Mouse (Mus musculus) telencephalon, adult 2 months (tissue): Measurements from ENCODE around the gene A830031A19Rik.

Experiments
- DNase-seq: peaks from one replicate; pipeline ENCODE4 v3.0.0-alpha.2; 2011; ENCODE audit warnings: low read depth, low spot score

Gene A830031A19Rik

DNA sequence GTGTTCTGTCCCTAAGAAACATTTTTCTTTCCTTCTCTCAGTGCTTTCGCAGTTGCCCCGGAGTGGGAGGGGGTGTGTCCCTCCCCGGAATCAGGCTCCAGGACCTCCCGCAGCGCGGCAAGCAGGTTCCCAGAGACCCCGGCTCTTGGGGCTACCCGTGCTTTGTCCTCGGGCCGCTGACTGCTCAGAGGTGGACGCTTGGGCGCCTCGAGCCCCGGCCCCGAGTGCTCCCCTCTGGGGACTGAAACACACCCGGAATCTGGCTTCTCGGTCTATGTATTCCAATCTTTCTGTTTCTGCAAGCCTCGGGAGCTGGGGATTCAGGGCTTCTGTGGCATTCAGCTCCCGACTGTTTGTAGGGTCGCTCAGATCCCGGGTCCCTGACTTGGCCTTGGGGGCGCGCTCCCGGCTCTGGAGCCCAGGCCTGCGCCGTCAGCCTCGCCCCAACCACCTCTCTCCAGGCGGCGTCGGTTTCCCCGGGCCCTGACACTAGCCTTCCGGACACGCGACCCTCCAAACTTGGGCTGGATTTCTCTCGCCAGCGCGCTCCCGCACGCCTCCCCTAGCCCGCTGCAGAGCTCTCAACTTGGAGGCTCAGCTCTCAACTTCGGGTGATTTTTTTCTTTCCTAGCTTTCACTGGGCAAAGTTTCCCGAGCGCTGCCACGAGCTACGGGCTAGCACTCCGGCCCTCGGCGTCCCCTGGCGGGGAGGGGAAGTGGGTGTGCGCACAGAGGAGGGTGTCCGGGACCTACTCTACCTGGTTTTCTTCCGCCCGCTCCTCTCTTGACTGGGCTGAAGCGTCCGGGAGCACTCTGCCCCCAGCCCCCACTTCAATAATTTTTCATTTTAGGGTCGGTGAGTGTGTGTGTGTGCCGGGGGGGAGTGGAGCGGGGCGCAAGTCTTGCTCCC lies 2.2 kb upstream of the A830031A19Rik start:
- DNase-seq, result no peak

DNA sequence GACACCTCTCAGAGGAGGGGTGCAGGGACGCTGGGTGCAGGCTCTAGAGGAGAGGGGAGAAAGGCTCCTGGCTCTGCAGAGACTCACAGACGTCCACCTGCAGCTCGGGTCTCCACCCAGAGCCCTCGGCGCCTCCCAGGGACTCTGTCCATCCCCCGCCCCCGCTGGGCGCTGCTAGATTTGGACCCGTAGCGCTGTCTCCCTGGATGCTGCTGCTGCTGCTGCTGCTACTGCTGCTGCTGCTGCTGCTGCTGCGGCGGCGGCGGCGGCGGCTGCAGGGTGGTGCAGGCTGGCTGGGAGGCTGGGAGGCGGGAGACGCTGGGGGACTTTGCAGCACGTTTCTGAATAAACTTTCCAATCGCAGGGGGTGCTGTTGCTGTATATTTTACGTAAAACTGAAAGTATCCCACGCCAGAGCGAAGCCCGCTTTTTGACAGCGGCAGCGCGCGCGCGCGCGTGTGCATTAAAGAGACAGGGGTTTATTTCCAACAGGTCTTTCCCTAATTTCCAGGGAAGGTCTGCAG lies 1.3 kb upstream of the A830031A19Rik start:
- DNase-seq, result peak; percentile 84

DNA sequence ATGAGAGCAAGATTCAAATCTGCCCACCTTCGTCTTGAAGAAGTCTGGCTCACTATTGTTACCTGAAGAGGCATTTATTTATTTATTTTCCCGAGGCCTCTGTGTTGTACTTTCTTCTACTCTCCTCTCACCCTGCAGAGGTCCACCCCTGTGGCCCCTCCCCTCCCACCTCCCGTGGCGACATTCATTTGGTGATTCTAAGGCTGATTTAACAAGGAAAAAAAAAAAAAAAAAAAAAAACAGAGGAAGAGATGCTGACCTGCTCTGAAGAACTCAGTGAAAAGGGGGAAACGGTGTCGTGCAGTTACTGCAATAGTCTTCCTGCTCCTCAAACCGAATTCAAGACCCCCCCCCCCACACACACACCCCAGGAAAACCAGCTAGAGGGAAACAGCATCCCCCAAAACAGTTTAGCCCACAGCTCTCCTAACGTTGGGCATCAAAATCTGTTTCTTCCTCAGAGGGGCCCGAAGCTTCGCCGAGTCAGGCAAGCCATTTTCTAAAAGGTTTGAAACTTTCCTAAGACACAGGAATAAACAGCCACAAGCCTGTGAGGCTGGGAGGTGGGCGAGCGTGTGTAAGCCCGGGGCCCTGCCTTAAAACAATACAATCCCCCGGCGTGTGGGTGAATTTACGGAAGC lies 752 bp upstream of the A830031A19Rik start:
- no peak for DNase-seq

DNA sequence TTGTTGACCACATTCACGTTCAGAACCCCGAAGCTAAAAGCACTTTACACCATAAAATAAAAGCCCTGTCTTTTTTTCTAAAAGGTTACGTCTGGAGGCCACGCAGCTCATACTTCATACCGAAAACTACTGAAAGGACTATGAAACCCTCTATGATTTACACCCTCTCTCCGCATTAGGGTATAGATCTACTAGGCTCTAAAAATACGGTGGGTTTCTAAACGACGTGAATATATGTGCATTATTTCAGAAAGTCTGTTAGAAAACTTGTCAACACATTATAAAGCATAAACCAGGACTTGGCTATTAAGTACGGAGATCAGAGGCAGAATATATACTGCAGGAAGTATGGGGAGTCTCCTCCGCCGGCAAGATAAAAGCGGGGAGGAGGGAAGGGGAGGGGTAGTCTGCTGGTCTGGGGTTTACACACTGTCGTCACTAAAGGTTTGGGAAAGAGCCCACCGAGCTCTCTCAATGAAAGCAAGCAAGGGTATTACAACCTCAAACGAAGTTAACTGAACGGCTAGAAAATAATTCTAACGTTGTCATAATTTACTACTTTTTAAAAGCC lies 748 bp downstream of the A830031A19Rik start:
- DNase-seq, result no peak

DNA sequence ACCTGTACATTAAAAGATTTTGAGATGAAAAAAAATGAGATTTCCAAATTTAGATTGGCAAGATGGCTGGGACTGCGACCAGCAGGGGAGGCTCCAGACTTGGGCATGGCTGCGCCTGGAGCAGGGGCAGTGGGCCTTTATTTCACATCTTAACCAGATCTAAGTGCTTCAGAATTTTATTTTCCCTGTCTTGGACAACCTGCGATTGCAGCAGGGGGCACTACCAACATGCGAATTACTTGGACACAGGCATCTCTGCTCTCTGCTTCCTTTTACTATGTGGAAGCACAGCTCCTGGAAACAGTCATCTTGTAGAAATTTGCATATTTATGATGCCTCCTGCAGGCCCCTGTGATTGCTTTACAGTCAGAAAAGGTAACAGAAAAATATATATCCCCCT lies 9.5 kb downstream of the A830031A19Rik start:
- no peak for DNase-seq

DNA sequence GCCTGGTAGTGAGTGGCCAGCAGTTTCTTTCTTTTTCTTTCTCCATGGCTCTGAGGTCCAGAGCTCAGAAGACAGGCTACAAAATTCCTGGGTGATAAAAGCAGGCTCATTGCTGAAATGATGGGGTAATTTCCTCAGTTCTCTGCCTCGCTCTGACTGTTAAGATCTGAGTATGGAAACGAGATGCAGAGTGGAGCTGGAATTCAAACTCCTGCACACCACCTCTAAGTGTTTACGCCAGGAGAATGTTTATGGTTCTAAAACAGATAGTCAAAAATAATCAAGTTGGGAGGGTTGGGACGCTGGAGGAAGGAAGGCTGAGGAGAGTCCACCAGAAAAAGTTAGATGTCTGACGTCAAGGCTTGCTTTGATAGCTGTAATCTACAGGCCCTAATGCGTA lies 10.6 kb downstream of the A830031A19Rik start:
- no peak for DNase-seq

DNA sequence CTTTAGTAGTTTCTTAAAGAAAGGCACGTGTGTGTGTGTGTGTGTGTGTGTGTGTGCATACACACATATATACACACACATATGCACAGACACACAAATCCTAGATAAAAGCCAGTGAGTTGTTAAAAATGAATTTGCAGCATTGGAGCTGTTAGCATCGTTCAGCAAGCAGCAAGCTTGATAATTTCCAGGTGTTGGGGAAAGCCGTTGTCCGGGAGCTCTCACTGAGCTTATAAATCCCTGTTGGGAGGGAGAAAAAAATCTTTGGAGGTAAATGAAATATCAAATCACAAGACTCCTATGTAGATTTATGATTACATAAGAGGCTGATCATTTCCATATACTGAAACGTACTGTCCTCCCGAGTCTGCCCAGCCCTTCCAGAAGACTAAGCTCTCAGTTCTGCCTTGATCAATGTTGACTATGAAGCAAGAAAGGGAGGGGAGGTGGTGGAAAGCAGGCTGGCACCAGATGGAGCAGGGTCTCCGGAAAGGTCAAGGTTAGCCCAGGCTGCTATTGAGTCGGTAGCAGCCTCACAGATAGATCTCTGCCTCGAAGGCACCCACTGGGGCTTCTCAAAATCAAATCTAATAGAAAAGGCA lies 12.3 kb downstream of the A830031A19Rik start:
- no peak for DNase-seq

DNA sequence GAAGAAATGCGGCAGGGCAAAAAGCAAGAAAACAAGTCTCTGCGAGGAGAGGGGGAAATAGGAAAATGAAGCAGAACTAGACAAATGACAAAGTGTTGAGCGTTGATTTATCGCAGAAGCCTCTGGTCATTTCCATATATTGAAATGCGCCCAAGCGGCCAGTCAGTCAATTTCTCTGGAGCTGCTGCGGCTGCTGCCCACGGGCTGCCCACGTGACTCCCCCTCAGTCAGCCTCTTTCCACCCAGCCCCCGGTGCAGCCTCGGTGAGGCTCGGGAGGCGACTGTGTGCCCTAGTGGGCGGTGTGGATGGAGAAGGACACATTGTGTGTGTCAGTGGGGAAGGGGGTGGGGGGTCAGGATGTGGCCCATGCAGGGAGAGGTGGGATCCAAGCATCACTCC lies 13.0 kb downstream of the A830031A19Rik start:
- DNase-seq, result no peak

DNA sequence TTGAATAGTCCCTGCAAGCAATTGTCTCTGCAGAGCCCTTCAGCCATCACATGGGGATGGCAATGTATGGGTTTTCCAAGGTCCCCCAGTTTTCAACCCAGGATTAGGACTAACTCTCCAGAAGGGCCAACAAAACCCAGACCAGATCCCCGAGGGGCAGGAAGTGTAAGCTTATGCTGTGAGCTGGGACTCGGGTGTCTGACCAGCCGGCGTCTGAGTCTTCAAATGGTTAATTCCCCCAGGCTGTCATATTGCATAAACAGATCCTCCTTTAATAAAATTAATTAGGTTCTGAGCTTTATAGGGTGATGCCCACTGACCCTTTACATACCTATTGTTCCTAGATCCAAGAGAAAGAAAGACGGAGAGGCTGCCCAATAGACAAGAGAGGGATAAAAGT lies 14.4 kb downstream of the A830031A19Rik start:
- no peak for DNase-seq

DNA sequence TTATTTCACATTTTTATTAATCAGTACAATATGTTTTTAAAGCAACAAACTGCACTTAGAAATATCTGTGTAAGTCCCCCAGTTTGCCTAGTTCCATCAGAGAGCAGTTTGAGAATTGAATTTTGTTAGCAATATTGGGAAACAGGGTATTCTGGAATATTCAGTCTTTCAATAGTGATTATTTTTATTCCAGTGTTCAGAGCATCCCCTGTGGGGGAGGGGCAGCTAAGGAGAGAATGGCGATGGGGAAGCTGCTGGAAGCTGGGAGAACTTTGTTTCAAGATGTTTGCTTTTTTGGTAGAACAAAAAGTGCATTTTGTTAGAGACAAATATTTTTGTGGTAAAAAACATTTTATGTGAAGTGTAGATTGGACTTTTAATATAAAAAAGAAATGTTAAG lies 15.7 kb downstream of the A830031A19Rik start:
- no peak for DNase-seq

DNA sequence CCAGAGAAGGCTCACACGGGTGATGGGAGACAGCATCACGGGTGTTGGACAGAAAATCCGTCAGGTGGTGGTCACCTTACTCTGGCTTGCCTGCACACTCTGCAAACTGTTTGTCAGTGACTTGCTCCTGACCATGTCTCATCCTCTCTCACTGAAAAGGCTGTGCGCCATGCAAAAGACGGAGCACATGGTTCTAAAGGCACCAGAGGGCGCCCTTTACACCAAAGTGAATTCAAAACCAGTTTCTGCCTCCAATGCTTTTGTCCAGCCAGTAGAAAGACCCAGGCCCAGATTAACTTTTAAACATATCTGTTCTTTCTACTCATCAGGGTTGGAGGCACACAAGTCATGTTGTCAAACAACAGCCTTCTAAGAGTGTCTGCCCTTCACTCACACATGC lies 22.0 kb downstream of the A830031A19Rik start:
- DNase-seq, result no peak

DNA sequence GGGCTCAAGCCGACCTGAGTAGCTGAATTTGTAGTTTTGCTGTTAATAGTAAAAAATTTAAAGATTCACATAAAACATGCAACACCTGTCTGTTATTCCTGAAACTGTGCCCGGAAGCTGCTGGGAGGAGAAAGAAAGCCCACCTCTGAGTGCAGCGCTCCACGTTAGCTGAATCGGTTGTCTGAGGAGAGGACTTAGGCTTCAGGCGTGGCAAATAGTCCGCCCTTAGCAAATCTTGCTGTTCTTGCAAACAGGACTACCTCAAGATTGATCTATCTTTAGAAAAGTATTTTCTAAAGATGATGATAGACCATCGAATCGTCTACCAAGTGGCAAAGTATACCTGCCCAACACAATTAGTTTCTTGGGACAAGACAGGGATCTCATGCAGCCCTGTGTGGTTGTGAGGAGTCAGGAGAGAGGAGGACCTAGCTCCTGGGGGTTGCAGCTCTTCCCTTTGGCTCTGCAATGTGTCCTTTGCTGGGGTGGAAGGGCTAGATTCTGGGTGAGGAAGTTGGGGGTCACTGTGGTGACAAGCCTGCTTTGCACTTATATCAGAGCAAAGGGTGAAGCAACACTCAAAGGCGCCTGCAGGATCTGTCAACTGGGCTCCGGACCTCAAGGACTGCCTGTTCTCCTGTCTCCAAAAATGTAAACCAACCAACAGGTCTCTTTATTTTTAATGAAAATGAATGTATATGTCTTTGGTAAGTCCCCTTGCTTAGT lies 24.7 kb downstream of the A830031A19Rik start:
- DNase-seq, result no peak

DNA sequence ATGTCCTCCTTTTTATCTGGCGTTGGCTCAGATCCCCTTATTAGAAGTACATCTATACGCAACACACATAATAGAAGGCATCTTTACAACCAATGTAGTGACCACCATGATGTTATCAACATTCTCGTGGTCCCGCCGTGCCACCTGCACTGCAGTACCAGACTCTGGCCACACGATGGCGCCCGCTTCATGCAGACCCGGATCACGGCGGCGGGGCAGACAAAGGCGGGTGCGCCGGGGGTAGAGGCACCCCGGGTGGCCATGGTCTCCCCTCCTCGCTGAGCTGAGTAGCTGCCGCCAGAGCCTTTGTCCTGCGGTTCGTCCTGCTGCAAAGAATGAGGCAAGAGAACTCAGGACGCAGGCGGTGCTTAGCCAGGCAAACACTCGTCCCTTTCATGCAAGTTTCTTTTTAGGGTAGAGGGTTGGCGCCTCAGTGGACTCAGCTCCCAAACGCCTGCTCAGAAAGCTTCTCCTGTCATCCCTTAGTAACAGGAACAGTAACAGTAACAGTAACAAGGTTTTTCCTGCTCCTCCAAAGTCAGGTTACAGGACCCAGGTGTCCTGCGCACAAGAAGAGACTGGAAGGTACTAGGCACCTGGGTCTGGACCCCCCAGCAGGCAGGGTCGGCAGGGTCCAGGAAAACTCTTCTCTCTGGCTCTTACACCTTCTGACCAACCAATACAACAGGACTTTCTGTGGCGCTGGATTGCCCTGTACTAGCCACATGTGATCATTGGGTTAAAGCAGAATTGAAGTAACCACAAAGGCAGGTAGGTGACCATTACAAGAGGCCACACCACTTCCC lies 25.4 kb downstream of the A830031A19Rik start:
- no peak for DNase-seq

DNA sequence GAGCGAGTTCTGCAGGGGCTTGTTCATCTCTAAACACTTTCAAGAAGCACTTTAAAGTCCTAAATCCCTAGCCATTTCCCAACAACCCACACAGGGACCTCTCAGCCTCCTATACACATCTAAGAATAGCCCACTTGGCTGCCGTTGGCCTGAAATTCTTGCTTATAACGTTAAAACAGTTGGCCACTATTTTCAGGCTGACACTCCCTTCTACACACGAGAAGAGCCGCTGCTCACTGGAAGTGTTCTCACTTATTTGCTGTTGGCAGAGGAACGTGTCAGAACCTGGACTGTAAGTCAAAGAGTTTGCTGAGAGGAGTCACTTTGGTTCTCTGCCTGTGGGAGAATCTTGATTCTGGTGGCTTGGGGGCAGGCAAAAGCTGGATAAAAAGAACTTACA lies 30.8 kb downstream of the A830031A19Rik start:
- DNase-seq, result peak; percentile 71

DNA sequence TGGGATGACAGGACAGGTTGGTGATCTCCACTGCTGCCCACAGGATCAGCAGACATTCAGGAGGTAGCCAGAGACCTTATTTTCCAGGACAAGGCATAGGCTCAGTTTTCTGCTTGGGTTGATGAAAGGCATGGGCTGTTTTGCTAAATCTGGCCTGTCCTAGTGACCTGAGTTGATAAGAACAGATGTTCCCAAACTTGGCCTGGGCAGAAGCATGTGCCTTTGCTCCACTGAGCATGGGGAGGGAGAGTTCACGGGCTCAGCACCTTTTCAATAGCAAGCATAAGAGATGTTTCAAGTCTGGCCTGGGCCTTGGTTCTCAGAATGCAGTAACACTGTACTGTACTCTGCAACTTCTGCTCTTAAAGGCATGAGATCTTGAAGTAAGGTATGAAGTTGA lies 54.1 kb downstream of the A830031A19Rik start:
- DNase-seq, result no peak

DNA sequence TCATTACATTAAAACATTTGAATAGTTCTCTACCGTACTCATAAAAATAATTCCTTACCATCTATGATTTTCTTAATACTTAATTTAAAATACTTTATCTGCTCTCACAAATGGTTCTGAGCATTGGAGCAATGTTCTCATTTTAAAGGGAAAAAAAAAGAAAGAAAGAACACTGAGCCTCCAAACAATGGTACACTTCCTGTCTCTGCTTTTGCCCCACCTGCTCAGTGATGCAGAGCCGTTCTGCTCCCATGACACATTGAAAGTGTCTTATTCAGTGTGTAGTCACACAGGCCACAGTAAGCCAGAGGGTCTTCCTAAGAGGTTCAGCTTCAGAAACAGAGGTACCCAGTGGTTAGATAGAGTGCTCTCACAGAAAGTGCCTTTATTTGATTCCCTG lies 56.1 kb downstream of the A830031A19Rik start:
- no peak for DNase-seq

DNA sequence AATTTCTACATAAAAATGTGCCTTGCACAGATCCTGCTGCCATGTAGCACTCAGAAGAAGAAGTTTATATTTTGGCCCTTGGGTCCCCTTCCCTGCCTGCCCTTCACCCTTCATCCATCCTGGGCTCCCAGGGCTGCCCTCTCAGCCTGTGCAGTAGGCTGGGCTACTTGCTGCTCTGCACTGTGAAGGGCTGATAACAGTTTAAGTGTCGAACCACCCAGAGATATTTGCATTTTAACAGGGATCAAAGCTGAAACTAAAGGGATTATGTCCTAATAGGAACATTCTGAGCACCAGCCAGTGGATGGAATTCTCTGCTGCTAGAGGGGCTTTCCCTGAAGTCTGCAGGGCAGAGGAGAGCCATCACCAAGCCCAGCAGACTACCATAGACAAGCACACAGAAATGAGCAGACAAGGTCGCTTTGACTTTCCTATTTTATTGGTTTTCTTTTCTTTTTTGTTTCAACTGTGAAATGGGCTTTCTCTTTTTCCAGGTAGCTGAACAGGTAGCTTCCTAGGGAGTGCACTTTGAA lies 58.1 kb downstream of the A830031A19Rik start:
- no peak for DNase-seq

DNA sequence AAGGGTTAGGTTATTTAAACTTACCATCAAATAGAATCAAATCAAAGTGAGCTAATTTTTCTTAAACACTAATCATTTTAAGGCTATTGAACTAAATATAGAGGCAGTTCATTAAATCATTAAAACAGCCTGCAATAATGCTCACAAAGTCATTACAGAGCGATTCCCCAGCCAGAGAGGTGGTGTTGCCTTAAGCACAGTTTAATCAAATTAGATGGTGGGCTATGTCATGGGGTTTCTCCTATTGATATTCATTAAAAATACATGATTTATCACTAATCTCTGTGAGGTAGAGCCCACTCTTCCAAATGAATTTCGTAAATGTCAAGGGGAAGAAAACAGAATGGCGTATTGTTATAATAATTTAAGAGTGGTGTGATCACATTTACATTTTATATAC lies 58.8 kb downstream of the A830031A19Rik start:
- DNase-seq, result no peak

DNA sequence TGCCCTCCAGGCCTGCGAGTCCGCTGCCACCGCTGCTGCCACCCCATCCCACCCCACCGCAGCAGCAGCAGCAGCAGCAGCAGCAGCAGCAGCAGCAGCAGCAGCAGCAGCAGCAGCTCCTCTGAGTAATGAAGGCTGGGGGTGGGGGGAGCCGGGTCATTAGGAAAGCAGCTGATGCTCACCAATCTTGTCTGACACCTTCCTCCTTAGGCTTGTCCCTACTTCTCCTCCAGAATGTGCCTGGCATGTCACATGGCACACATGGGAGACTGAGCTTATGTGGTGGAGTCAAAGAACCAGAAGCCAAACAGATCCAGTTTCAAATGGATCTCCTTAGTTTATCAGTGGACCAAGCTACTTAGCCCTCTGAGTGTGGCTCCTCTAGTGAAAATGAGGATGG lies 60.2 kb downstream of the A830031A19Rik start:
- no peak for DNase-seq

DNA sequence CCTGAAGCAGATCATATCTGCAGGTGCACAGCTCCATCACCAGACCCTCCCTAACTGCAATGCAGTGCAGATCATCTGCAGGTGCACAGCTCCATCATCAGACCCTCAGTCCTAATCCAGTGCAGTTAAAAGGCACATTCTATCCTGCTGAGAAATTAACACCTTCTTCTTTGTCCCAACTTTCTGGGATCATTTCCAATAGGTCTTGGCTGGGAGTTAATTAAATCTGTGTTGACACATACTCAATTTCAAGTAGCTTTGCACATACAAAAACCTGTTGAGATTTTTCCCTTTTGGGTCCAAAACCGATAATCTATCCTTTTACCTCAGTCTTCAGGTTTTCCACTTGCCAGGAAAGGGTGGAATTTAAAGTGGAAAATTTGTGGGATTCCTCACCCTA lies 62.6 kb downstream of the A830031A19Rik start:
- no peak for DNase-seq
